Mouse (Mus musculus) thymus, postnatal 0 days (tissue): ENCODE results near the gene Mpnd. TPM values are rescaled to one million over a fixed set of nuclear protein-coding genes. Genes with fewer than 3 reads are reported as not detected.

Experiments used
- DNase-seq: peaks from one replicate; pipeline ENCODE4 v3.0.0-alpha.2; 2015; ENCODE audit warnings: low spot score
- polyA plus RNA-seq: library from polyadenylated mRNA; unstranded; fragments of >200 nt; fragmentation: Nextera tagmentation; extraction: Ambion mirVana; gene quantifications from 2 replicates; pipeline ENCODE4 v1.2.1, GENCODE M21; 2015

The Mpnd gene
- polyA plus RNA-seq, 1 experiment from 2014 or later: 65.9 TPM

DNA sequence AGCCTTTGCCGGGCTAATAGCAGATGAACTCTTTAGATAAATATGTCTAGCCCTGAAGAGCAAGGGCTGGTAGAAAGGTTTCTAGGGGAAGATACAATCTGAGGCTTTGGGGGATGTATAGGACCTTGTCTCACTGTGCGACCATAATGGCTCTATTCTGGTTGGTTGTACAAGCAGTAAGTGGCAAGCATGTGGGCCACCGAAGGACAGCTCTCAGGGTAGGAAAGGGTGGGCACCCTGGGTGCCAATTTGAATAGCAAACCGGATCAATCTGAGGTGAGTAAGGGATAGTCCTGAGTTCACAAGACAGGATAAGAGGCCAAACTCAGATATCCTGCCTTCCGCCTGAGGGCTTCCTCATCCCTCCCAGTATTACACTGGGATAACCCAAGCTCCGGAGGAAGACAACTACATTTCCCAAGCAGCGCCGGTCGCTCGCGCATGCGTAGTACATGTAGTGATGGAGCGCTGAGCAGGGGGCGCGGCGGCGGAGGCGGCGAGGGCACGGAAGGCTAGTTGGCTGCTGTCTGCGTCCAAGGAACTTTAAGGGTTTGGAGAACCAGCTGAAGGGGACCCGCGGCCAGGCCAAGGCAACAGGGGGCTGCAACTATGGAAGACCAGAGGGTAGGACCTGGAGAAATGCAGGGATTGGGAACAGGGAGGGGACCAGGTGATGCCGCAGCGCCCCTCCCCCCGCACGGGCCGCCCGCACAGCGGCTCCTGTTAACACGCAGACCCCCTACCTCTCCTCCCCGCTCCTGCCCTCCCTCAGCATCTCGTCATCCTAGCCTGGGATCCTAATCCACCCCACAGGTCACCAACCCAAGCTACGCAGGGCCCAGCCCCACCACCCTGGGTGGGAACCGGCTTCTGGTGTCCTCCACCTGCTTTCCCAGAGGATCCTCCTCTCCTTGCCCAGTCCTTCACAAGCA lies 19.2 kb upstream of the Mpnd start, which contains the start of gene Fsd1:
Gene Fsd1 (plus strand): TSS at position 480 of the 932 bp plus-strand sequence.
- DNase-seq: peak; percentile 50

- no peak for DNase-seq
These were observed 15.1 kb upstream of the Mpnd start for GRCm38 (mm10) chr17:55990278-55990898.

GRCm38 (mm10) chr17:55996007-55996406 lies 9.5 kb upstream of the Mpnd start:
- no peak for DNase-seq

DNA sequence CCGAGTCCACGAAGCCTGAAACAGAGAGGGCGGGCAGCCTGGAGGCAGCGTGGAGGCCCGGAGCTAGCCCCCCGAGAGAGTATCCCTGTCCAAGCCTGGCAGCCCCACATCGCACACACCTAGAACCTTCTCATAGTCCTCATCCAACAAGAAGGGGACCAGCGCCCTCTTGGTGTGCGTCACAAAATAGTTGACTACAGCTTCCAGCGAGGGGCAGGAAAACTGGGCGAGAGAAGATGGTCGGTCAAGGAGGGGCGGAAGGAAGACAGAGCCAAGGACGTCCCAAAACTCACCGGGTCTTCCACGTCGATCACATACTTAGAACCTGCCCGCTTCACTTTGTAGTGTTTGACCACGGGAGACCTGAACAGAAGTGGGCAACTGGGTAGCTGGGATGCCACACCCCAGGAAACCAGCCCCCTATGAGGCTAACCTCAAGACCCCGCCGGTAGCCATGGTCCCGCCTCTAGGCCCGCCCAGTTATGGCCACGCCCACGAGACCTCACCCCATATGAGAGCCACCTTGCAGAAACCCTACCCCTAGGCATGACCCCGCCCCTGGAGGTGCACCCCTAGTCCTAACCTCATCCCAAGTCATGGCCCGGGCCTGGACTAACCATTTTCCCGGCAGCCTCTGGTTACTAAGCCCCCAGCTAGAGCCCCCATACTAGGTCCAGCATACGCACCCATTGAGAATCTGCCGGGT lies 5.6 kb upstream of the Mpnd start:
- DNase-seq: no peak

- DNase-seq: no peak
These were observed 2.5 kb upstream of the Mpnd start for GRCm38 (mm10) chr17:56003000-56003399.

- DNase-seq: peak; percentile 39
These were observed 1.4 kb downstream of the Mpnd start for GRCm38 (mm10) chr17:56006956-56007355.

- DNase-seq: no peak
These were observed 2.2 kb downstream of the Mpnd start for GRCm38 (mm10) chr17:56007444-56008355.

- peak; percentile 95 for DNase-seq
These were observed 3.0 kb downstream of the Mpnd start for GRCm38 (mm10) chr17:56008356-56009087.

DNA sequence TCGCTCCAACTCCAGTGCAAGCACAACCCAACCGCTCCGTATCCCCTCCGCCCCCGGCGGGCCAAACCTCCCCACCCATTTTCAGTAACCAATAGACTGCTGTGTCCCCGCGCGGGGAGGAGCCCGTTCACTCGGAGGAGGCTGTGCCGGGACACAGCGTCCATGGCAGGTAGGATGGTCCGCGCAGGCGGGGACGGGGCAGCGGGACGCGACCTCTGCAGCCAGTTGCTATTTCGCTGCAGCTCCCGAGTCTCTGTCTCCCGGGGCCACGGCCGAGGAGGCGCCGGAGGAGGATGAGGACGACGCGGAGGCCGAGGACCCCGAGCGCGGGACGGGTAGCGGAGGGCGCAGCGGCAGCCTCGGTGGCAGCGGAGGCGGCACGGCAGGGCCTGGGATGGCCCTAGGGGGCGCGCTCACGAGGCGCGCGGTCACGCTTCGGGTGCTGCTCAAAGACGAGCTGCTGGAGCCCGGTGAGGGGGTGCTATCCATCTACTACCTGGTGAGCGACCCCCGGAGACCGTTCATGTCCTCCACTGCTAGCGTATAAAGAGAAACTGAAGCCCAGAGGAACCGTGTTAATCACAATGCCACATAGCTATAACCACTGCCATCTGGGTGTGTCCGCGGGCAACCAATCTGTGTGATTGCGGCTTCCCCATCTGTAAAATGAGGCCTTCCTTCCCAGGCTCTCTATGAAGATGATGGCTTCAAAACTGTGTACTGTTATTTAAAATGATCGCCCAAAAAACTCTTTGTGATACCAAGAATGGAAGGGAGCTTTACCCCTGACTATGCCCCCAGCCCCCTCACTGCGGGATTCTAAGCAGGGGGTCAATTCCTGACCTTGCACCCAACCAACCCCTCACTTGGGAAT lies 3.8 kb downstream of the Mpnd start:
- DNase-seq: peak; percentile 93

- DNase-seq: no peak
These were observed 4.4 kb downstream of the Mpnd start for GRCm38 (mm10) chr17:56009962-56010240.

DNA sequence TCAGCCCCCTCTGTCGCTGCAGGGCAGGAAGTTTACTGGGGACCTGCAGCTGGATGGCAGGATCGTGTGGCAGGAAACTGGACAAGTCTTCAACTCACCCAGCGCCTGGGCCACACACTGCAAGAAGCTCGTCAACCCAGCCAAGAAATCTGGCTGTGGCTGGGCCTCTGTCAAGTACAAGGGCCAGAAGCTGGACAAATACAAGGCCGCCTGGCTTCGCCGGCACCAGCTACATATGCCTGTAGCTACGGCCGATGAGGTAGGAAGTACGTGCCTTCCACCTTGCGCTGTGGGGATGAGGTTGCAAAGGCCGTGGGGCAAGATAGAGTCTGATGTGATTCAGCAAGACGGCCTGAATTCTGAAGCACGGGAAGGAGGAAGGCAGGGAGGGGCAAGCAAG lies 4.7 kb downstream of the Mpnd start:
- no peak for DNase-seq

DNA sequence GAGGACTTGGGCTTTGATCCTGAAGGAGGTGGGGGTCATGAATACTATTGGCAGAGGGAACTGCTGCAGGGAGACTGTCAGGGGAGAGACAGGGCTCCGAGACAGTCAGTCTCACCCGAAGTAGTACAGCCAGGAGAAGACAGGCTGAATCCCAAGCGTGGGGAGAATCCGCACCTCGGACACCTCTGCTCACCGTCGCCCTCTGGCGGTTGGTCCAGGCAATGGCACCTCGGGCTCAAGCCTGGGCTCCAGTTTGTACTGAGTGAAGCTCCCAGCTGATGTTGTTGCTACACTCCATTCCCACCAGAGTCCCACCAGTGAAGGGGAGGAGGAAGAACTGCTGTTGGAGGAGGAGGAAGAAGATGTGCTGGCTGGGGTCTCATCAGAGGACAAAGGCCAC lies 5.2 kb downstream of the Mpnd start:
- DNase-seq: peak; percentile 80

- no peak for DNase-seq
These were observed 5.9 kb downstream of the Mpnd start for GRCm38 (mm10) chr17:56011441-56011840.

- DNase-seq: no peak
These were observed 9.8 kb downstream of the Mpnd start for GRCm38 (mm10) chr17:56015293-56015692.

- DNase-seq: no peak
These were observed 10.9 kb downstream of the Mpnd start for GRCm38 (mm10) chr17:56016382-56016781.

- no peak for DNase-seq
These were observed 11.6 kb downstream of the Mpnd start for GRCm38 (mm10) chr17:56016793-56017785.

- no peak for DNase-seq
These were observed 12.3 kb downstream of the Mpnd start for GRCm38 (mm10) chr17:56017848-56018247.
